Mouse (Mus musculus): ENCODE results near the gene Prep. TPM values are rescaled to one million over a fixed set of nuclear protein-coding genes. Genes with fewer than 3 reads are reported as not detected.
A peak's percentile ranks its signal among the peaks of the same experiment; 100 is the strongest.
"Not testable (repeated sequence)": the region's sequence is repeated elsewhere in the genome, so short reads cannot be mapped to it uniquely, and the experiment has no call there.

The Prep gene
- total RNA-seq, 2 experiments from 2014 or later: 7.0 to 7.3 TPM

DNA sequence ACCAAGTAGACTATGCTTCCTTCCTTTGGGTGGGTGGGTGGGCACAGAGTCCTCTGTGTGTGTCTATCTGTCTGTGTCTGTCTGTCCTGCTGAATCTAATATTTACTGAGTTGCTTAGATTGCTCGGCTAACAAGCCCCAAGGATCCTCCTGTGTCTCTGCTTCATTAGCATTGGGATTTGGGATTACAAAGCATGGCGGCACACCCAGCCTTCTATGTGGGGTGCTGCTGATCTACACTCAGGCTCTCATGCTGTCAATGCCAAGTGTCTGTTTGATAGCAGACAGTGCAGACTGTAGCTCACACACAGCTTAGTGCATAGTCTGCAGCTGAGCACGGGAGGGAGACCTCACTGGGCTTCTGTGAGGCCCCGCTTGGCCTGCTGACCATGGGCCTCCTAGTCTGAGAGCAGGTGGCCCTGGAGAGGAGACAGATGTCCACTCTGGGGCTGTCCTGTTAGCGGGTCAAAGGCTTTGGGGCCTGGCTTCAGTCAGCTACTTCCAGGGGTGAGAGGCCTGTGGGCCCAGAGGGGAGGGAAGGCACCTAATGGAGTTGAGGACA, 8.6 kb downstream of the Prep start:
- DNase-seq: no peak

DNA sequence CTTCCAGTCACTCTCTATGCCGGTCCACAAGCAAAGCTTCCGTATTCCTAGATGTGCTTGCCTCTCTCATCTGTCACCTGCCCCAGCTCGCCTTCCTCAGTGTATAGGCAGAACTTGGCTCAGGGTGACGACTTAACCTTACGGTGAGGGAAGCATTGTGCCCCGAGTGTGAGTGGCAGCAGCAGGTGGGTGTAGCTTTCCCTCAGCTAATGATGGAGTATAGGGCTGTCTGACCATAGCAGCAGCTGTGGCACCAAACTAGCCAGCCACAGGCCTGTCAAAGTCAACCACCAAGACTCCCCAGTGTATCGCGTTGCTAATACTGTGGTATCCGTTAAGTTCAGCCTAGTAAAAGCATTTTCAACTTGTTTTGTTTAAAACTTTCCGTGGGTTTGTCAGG, 9.6 kb downstream of the Prep start:
- no peak for DNase-seq

DNA sequence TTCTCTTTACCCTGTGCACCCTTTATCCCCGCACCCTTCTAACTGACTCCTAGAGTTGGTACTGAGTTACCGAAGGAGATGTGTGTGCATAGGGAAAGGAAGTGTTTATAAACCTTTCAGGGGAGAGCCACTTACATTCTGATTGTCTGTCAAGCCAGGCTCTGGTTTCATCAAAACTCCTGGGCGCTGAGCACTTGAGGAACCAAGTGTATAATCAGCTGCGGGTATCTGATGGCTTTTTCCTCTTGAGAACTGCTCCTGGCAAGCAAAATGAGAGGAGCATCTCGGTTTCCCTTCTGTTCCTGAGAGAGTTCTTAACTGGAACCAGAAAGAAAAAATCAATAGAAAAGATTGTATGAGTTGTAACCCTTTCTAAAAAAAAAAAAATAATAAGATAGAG, 10.3 kb downstream of the Prep start:
- DNase-seq: no peak

DNA sequence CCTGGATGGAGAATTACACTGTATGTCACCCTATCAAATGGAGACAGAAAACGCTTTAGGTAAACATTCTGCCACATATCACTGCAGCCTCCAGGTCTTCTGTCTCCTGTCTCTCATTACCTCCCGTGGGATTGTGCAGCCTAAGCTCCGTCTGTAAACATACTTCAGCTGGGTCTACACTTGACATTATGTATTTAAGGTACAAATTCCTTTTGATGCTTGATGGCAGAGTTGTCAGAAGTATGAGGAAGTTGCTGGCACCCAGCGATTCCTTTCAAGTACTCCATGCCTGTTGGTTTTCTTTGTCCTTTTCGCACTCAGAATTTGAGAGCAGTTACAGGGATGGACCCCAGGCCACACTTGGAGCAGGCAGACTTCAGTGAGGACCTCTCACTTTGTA, 12.8 kb downstream of the Prep start:
- DNase-seq: no peak

DNA sequence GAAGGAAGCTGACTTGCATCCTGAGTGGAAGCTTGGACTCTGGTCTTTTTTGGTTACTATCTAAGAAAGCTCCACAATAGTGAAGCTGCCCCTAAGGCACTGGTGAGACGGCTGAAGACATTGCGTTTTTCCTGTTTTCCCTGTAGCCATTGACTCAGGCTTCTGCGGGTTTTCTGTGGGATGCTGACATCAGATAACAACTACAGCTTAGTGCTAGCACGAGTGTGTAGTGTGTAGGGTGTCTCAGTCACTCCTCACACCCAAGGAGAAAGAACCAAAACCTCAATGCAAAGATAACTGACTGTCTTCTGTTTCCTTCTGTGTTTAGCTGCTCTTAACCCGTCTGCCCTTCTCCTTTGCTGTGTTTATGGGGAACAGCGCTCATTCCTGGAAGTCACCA, 13.5 kb downstream of the Prep start:
- no peak for DNase-seq

DNA sequence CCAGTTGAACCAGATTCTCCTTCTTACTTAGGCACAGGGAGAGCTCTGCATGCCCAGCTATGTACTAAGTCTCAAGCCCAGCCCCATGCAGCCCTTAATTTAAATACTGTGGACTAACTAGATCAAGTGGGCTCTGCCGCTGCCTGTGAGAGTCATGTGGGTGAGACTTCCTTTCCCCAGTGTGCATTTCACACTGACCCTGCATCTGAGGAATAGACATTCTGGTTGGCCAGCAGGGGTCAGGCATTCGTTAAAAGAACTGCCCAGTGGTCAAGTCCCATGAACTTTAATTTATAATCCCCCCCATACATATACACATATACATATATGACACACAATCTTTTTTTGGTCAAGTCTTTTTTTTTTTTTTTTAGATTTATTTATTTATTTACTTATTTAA, 15.7 kb downstream of the Prep start:
- DNase-seq: no peak

DNA sequence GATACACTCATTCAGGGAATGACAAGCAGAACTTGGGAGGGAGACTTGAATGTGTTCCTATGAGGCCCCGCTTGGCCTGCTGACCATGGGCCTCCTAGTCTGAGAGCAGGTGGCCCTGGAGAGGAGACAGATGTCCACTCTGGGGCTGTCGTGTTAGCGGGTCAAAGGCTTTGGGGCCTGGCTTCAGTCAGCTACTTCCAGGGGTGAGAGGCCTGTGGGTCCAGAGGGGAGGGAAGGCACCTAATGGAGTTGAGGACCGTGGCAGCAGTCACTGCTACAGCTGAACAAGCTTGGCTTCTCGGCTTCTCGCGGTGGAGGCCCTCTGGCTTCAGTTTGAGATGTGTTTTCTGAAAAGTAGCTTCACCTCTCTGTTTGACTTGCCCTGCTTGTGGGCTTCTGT, 17.0 kb downstream of the Prep start:
- not testable (repeated sequence) for DNase-seq

DNA sequence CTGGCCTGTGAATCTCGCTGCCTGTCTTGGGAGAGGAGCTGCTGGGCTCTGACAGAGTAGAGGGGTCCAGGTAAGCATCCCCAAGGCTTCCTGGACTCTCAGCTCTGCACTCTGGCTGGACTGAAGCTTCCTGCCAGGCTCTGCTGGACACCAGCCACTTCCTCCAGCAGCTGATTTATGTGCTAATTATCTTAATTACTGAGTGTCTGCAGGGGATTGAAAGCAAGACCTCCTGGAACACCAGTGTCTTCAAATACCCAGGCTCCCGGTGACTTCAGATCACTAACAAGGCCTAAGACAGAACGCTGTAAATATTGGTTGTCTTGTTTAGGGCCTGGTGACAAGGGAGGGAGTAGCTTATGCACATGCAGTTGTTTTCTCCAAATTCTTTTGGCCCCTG, 17.5 kb downstream of the Prep start:
- DNase-seq: no peak

DNA sequence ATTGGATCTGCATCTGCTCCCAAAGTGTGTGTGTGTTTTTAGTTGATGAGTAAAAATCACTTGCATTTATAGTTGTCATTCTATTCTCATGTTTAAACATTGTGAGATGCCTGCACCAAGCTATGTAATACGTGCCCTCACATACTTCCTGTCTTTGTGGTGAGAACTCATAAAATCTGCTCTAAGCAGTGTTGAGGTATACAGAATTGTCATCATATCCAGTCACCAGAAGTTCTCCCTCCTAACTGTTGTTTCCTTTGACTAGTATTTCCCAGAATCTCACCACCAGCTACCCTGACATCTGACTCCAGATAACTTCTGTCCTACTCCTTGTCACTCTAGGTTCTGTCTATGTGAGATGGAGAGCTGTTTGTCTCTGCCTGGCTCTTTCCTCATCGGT, 18.3 kb downstream of the Prep start:
- no peak for DNase-seq

DNA sequence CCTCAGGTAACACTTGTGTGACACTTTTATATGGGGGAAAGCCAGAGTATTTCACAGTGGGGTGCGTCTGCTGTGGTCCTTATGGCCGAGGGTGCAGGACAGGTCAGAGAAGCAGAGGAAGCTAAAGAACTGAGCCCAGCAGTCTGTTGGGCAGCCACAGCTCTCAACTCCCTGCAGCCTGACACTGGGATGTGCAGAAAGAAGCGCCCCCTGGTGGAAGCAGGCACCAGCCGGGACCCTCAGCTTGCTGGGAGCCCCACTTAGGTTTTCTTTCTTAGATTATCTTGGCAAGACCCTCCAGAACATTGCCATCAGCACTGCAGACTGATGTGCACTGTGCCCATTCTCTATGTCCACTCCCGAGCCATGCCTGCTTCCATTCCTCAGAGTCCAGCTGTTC, 19.6 kb downstream of the Prep start:
- no peak for DNase-seq

DNA sequence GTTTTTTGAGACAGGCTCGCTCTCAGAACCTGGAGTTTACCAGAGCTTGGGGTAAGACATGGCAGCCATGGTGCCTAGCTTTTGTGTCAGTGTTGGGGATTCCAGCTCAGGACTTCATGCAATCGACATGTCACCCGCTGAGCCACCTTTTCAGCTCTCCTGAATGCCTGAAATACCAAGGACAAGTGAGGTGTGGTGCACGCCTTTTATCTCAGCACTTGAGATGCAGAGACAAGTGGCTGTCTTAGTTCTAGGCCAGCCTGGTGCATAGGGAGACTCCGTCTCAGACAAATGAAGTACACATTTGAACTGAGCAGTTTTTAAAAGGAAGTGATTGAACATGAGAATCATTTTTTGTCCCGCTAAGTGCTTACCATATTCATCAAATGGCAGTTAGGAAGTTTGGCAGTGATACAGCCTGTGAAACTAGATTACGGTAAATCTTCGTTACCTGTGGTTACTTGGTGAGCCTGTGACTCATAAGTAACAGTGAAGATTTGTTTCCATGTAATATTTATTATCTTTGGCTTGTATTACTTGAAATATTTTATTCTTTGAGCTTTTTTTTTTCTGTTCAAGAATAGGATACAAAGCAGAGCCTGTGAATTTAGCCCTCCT, 24.6 kb downstream of the Prep start:
- DNase-seq: no peak

DNA sequence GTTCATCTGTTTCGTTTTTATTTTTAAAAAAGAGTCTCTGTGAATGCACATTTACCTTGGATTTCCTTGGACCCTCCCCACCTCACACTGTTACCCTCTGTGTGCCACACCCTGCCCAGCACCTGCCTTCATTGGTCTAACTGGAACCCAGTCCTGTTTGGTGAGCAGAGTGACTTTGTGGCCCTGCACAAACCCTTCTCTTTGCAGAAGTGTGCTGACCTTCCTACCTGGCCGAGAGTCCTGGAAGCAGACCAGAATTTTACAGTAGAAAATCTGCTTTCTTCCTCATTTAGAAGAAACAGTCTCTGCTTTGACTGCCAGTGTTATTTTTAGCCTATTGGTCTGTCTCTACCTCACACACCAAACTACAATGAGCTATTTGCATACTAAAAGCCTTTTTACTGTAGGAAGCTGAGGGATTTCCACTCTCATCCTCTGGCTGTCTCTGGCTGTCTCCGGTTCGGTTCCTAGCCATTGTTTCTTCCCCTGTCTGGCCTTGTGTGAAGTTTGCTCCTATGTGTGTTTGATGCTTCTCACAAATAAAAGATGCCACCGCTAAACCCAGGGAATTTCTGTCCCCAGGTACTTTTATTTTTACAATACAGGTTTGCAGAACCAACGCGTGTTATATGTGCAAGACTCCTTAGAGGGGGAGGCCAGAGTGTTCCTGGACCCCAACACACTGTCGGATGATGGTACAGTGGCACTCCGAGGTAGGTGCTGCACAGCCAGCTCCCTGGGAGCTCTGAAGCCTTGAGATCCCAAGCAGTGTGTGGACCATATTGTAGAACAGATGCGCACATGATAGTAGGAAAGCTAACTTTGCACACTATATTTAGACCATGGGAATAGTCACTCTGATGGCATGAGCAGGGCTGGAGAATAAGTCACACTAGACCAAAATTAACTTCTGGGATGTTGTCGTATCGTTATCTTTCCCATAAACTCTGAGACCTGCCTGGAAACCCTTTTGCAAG, 25.4 kb downstream of the Prep start:
- no peak for DNase-seq

DNA sequence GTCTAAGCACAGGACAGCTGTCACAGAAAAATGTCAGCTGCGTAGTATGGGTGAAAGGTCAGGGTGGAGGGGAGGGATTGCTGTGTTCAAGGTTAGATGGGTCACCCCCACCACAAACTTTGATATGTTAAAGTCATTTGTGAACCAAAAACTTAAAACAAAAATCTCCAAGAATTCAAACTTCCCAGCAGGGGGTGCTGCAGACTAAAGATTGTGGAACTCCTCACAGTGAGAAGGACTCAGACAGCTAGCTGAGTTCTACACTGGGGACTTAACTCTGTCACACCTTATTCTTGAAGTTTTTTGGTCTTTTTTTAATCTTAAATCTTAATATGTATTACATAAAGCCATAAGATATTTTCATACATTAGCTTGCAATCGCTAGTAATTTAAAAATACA, 31.7 kb downstream of the Prep start:
- DNase-seq: no peak

DNA sequence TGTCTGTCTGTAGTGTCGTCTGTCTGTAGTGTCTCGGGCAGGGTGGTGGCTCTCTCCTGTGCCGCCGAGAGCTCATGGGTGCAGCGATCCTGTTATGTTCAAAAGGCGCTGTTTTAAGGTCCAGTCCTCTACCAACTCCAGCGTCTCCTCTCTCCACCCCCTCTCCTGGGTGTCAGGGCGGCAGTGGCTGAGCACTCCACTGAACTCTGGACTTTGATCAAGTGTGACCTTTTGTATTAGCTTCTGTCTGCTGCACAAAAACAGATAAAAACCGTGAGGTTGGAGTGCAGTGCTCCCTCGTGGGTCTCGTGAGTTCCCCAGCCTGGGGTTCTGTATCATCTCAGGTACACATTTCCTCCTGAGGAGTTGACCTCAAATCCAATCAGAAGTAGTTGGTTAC, 33.5 kb downstream of the Prep start:
- no peak for DNase-seq

DNA sequence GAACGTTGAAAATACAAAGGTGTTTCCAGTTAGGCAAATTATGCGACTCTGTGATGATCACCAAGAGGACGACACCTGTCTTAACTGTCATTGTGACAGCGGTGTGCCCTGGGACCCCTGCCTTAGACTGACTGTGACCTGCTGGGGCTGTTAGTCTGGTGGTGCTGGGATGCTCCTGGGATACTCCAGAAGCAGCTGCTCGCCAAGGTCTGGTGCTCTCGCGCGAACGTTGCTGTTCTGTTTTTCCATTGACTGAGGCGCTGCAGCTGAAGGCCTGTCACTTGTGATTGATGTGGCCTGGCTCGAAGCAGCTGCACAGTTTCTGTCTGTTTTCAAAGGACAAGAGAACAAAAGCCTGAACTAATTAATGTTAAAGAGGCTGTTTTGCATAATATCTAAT, 36.2 kb downstream of the Prep start:
- DNase-seq: no peak

DNA sequence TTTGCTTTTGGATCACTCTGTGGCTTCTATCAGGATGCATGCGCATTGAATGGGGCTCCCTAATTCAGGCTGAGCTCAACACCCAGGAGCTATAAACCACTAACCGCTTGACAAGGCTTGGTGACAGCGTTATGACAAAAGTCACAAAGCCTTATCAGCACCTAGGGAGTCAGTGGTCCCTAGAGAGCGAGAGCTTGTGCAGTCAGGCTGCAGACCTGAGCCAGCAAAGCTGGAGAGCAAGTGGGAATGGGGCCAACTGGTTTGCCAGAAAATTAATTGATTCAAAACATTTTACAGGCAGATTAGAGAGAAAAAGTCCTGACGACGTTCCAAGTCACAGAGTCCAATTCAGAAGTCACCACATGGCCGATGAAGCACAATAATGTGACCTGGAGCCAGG, 37.1 kb downstream of the Prep start:
- DNase-seq: peak; percentile 21

DNA sequence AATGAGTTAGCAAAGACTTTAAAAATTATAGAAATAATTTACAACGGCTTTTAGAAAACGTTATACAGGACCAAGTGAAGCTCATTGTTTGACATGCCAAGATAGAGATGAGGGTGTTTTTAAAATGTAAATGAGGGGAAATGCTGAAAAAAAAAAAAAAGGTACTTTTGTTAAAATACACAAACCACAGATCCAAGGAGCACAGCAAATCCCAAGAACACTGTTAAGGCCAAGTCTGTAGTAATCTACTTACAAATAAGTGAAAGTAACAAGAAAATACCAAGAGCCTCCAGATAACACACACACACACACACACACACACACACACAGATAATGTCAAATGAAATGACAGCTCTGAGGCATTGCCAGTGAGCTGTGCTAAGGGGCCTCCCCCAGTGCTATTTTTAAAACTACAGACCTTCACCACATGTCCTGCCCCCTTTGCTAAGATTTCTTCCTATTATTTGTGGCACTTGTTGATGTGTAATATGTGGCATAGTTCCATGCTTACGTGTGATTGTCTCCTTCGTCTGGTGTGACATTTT, 37.6 kb downstream of the Prep start:
- no peak for DNase-seq

DNA sequence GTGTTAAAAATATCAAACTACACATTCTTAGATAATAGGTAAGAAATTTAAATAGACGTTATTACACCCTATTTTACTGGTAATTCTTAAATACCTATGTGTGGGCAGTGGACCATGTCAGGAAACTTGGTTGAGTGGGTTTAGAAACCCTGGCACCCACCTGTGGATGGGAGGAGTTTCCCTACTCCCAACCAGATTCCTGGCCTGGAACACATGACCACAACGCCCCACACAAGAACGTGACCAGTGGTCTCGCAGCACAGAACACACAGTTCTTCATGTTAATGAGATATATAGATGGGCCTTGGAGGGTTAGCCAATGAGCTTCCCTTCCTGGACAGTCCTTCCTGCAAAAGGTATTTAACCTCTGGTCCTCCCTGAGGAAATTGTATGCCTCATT, 39.5 kb downstream of the Prep start:
- DNase-seq: no peak

DNA sequence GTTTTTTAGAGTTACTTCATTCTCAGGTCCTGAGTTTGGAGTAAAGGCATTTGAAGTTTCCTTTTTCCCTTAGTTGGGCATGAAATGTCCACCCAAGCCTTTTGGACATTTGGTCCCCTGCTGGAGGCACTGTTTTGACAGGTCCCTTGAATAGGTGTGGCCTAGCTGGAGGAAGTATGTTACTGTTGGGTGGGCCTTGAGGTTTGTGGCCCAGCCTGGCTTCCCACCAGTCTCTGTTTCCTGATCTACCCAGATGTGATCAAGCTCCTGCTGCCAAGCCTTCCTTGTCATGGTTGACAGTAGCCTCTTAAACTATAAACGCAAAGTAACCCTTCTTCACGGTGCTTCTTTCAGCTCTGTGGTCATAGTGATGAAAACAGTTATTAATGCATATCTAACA, 40.3 kb downstream of the Prep start:
- no peak for DNase-seq

DNA sequence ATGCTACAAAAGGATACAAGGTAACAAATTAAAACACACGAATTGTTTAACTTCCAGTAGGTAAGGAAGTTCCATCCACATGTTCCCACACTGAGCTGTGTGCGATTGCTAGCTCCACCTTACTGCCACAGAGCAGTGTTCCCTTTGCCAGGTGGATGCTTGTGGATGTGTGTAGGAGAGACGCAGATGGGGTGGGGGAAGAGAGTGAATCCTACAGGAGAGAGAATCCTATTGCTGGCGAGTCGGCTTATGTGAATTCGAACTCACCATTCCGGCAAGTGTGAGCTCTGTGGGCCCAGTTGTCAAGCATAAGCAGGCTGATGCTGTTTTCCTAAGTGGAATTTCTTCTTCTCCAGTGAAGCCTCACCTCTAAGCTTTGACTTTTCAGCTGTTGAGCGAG, 42.0 kb downstream of the Prep start:
- DNase-seq: no peak

DNA sequence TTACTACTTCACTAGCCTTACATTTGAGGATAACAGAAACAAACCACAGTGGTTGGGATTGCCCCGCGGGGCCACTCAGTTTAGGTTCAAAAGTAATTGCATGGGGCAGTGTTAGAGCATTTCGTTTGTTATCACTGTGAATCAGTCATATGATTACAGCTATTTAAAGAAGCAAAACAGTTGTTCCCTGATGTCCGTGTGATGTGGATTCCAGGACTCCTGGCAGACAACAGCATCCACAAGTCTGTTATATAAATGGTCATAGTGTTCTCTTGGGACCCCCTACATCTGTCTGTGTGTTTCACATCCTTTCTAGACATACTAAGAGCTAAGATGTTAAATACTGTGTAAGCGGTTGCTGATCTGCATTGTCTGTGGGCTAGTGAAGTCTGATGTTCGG, 43.0 kb downstream of the Prep start:
- no peak for DNase-seq

DNA sequence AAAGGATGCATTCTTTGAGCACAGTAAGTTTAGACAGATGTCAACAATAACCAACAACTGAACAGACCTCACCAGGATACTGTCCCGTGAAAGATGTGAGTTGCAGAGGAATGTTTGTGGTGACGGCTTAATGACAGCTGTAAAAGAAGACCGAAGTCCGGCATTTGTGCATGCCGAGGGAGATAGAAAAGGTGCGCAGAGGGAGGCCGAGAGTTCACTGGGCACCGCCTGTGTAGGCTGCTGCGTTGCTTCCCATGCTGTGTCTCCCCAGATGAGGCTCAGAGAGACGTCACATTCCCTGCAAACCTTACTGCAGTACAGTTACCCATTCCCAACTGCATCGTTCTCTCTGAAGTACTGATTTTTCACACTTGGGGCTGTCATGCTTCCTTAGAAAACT, 45.9 kb downstream of the Prep start:
- DNase-seq: no peak

DNA sequence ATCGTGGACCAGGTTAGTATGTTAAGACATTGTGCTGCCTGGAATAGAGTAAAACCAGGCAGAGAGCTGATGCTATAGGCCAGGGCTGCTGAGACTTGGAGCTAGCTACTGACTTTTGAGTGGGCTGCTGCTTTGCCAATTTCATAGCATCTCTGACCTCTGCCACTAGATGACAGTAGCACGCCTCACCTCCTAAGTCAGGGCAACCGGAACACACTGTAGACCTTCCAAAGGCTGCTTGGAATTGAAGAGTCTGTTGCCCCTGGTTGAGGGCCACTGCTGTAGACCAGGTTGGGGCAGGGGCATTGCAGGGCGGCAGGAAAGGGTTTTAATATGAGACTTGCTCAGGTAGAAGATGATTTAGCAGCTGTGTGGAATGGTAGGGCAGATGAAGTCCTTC, 47.5 kb downstream of the Prep start:
- peak; percentile 15 for DNase-seq
